Mouse (Mus musculus) CH12.LX (cell line): ENCODE results near the gene Acbd4. TPM values are rescaled to one million over a fixed set of nuclear protein-coding genes. Genes with fewer than 3 reads are reported as not detected.
A peak's percentile ranks its signal among the peaks of the same experiment; 100 is the strongest.

Source experiments
- DNase-seq: peaks from one replicate; pipeline ENCODE4 v3.0.0-alpha.2; 2013; ENCODE audit errors: extremely low read depth
- H3K27ac ChIP-seq: 2 replicates; pipeline ENCODE4 v1.5.1; 2012; ENCODE audit warnings: low read depth, mild to moderate bottlenecking, control low read depth, moderate library complexity; ENCODE audit not compliant: insufficient read depth
- H3K27me3 ChIP-seq: replicated peaks from 2 replicates; pipeline ENCODE3; 2012; ENCODE audit warnings: inconsistent platforms
- H3K36me3 ChIP-seq, 2 experiments: replicated peaks in 1 of 2; 2 replicates each; pipeline versions ENCODE3 to v1.6.1; 2012; ENCODE audit warnings: inconsistent platforms in 1 of 2, low read length in 1 of 2, mild to moderate bottlenecking in 1 of 2, mixed read lengths in 1 of 2, moderate library complexity in 1 of 2; ENCODE audit not compliant: control insufficient read depth in 1 of 2, insufficient read depth in 1 of 2
- H3K4me1 ChIP-seq, 2 experiments: 2 replicates each; pipeline ENCODE4 v1.6.1; 2012; ENCODE audit warnings: inconsistent platforms in 1 of 2, moderate library complexity in 1 of 2; ENCODE audit not compliant: insufficient read depth in 2 of 2, control insufficient read depth in 1 of 2
- H3K4me2 ChIP-seq: 2 replicates; pipeline ENCODE4 v1.6.1; 2012; ENCODE audit warnings: low read depth, mild to moderate bottlenecking, control low read depth; ENCODE audit not compliant: poor library complexity, insufficient read depth, severe bottlenecking
- H3K4me3 ChIP-seq, 3 experiments: fragments of 150-350 bp in 1 of 3; sonication (generic) in 1 of 3; replicated peaks in 1 of 3; 2 replicates each; pipeline versions ENCODE3 to v1.5.1; 2011 to 2012; ENCODE audit warnings: low read depth in 2 of 3, low read length in 2 of 3, mild to moderate bottlenecking in 2 of 3, moderate library complexity in 2 of 3, control low read depth in 1 of 3, improper control_type of control experiment in 1 of 3, inconsistent platforms in 1 of 3, mixed read lengths in 1 of 3; ENCODE audit not compliant: poor library complexity in 1 of 3
- H3K79me2 ChIP-seq: replicated peaks from 2 replicates; pipeline ENCODE4 v1.6.1; 2012; ENCODE audit warnings: mild to moderate bottlenecking, moderate library complexity; ENCODE audit not compliant: control insufficient read depth, poor library complexity, insufficient read depth, severe bottlenecking; ENCODE audit errors: extremely low read depth
- H3K9ac ChIP-seq: 2 replicates; pipeline ENCODE4 v1.6.1; 2012; ENCODE audit warnings: low read depth, mild to moderate bottlenecking, control low read depth, moderate library complexity; ENCODE audit not compliant: insufficient read depth
- H3K9me3 ChIP-seq: replicated peaks from 2 replicates; pipeline ENCODE3; 2012; ENCODE audit warnings: low read length, inconsistent platforms, mixed read lengths
- BHLHE40 ChIP-seq: IDR thresholded peaks from 2 replicates; pipeline ENCODE4 v1.6.1; 2011; ENCODE audit warnings: mild to moderate bottlenecking, low read depth, low read length, improper control_type of control experiment
- CHD1 ChIP-seq: IDR thresholded peaks from 2 replicates; pipeline ENCODE4 v1.6.1; 2012; ENCODE audit warnings: low read depth, low read length, improper control_type of control experiment, inconsistent platforms
- CHD2 ChIP-seq: IDR thresholded peaks from 2 replicates; pipeline ENCODE4 v1.6.1; 2011; ENCODE audit warnings: low read length, improper control_type of control experiment
- CTCF ChIP-seq, 2 experiments: IDR thresholded peaks in 1 of 2; conservative IDR thresholded peaks in 1 of 2; 2 replicates each; pipeline ENCODE4 v1.5.1; 2011 to 2012; ENCODE audit warnings: low read depth in 2 of 2, low read length in 2 of 2, improper control_type of control experiment in 1 of 2, inconsistent platforms in 1 of 2, mild to moderate bottlenecking in 1 of 2, moderate library complexity in 1 of 2
- E2F4 ChIP-seq: IDR thresholded peaks from 2 replicates; pipeline ENCODE4 v1.6.1; 2011; ENCODE audit warnings: low read depth, low read length, improper control_type of control experiment; ENCODE audit not compliant: insufficient replicate concordance
- ELF1 ChIP-seq: IDR thresholded peaks from 2 replicates; pipeline ENCODE4 v1.6.1; 2014; ENCODE audit warnings: low read depth, mild to moderate bottlenecking, inconsistent platforms, low read length, improper control_type of control experiment
- EP300 ChIP-seq: IDR thresholded peaks from 2 replicates; pipeline ENCODE4 v1.6.1; 2011; ENCODE audit warnings: low read length, improper control_type of control experiment
- ETS1 ChIP-seq: conservative IDR thresholded peaks from 2 replicates; pipeline ENCODE4 v1.6.1; 2012; ENCODE audit warnings: low read depth, mild to moderate bottlenecking, inconsistent platforms, low read length, improper control_type of control experiment, moderate library complexity
- GABPA ChIP-seq: IDR thresholded peaks from 2 replicates; pipeline ENCODE4 v1.6.1; 2012; ENCODE audit warnings: low read depth, low read length, improper control_type of control experiment, inconsistent platforms; ENCODE audit not compliant: insufficient replicate concordance
- HCFC1 ChIP-seq: IDR thresholded peaks from 2 replicates; pipeline ENCODE4 v1.6.1; 2012; ENCODE audit warnings: low read depth, mild to moderate bottlenecking, inconsistent platforms, low read length, improper control_type of control experiment
- IRF4 ChIP-seq: IDR thresholded peaks from 2 replicates; pipeline ENCODE4 v1.6.1; 2014; ENCODE audit warnings: low read depth, mild to moderate bottlenecking, inconsistent platforms, low read length, improper control_type of control experiment
- JUN ChIP-seq: IDR thresholded peaks from 2 replicates; pipeline ENCODE4 v1.6.1; 2011; ENCODE audit warnings: low read depth, mild to moderate bottlenecking, low read length, improper control_type of control experiment, moderate library complexity; ENCODE audit not compliant: insufficient read depth
- JUND ChIP-seq: conservative IDR thresholded peaks from 2 replicates; pipeline ENCODE4 v1.6.1; 2011; ENCODE audit warnings: low read depth, low read length, improper control_type of control experiment
- KAT2A ChIP-seq: IDR thresholded peaks from 2 replicates; pipeline ENCODE4 v1.6.1; 2012; ENCODE audit warnings: low read length, improper control_type of control experiment, inconsistent platforms; ENCODE audit not compliant: insufficient replicate concordance
- MAFK ChIP-seq: IDR thresholded peaks from 2 replicates; pipeline ENCODE4 v1.6.1; 2011; ENCODE audit warnings: low read length, improper control_type of control experiment; ENCODE audit not compliant: insufficient replicate concordance
- MAX ChIP-seq: IDR thresholded peaks from 2 replicates; pipeline ENCODE4 v1.6.1; 2011; ENCODE audit warnings: low read length, improper control_type of control experiment
- MAZ ChIP-seq: IDR thresholded peaks from 2 replicates; pipeline ENCODE4 v1.6.1; 2012; ENCODE audit warnings: low read depth, mild to moderate bottlenecking, inconsistent platforms, low read length, improper control_type of control experiment, moderate library complexity
- MEF2A ChIP-seq: IDR thresholded peaks from 2 replicates; pipeline ENCODE4 v1.6.1; 2014; ENCODE audit warnings: low read depth, mild to moderate bottlenecking, inconsistent platforms, low read length, improper control_type of control experiment, borderline replicate concordance
- MXI1 ChIP-seq: IDR thresholded peaks from 2 replicates; pipeline ENCODE4 v1.6.1; 2011; ENCODE audit warnings: mild to moderate bottlenecking, low read depth, low read length, improper control_type of control experiment
- MYC ChIP-seq: IDR thresholded peaks from 2 replicates; pipeline ENCODE4 v1.6.1; 2011; ENCODE audit warnings: low read depth, mild to moderate bottlenecking, improper control_type of control experiment, low read length
- NELFE ChIP-seq: IDR thresholded peaks from 2 replicates; pipeline ENCODE4 v1.6.1; 2011; ENCODE audit warnings: low read depth, low read length, improper control_type of control experiment
- NRF1 ChIP-seq: IDR thresholded peaks from 2 replicates; pipeline ENCODE4 v1.6.1; 2014; ENCODE audit warnings: low read depth, mild to moderate bottlenecking, inconsistent platforms, low read length, improper control_type of control experiment, moderate library complexity
- PAX5 ChIP-seq: IDR thresholded peaks from 2 replicates; pipeline ENCODE4 v1.6.1; 2012; ENCODE audit warnings: low read length, inconsistent platforms, mixed read lengths
- POLR2A ChIP-seq: IDR thresholded peaks from 2 replicates; pipeline ENCODE4 v1.6.1; 2011; ENCODE audit warnings: low read depth, mild to moderate bottlenecking, improper control_type of control experiment, low read length
- POLR2AphosphoS2 ChIP-seq: IDR thresholded peaks from 2 replicates; pipeline ENCODE4 v1.6.1; 2011; ENCODE audit warnings: low read depth, low read length, improper control_type of control experiment
- RAD21 ChIP-seq: IDR thresholded peaks from 2 replicates; pipeline ENCODE4 v1.6.1; 2011; ENCODE audit warnings: low read depth, mild to moderate bottlenecking, low read length, improper control_type of control experiment, moderate library complexity
- RCOR1 ChIP-seq: conservative IDR thresholded peaks from 2 replicates; pipeline ENCODE4 v1.6.1; 2012; ENCODE audit warnings: low read depth, mild to moderate bottlenecking, inconsistent platforms, low read length, improper control_type of control experiment
- SIN3A ChIP-seq: IDR thresholded peaks from 2 replicates; pipeline ENCODE4 v1.6.1; 2012; ENCODE audit warnings: low read length, improper control_type of control experiment, inconsistent platforms
- SMC3 ChIP-seq: IDR thresholded peaks from 2 replicates; pipeline ENCODE4 v1.6.1; 2011; ENCODE audit warnings: low read depth, low read length, improper control_type of control experiment
- TBP ChIP-seq: conservative IDR thresholded peaks from 2 replicates; pipeline ENCODE4 v1.6.1; 2011; ENCODE audit warnings: low read depth, low read length, improper control_type of control experiment
- TCF12 ChIP-seq: IDR thresholded peaks from 2 replicates; pipeline ENCODE4 v1.6.1; 2014; ENCODE audit warnings: low read depth, mild to moderate bottlenecking, inconsistent platforms, low read length, improper control_type of control experiment
- UBTF ChIP-seq: IDR thresholded peaks from 2 replicates; pipeline ENCODE4 v1.6.1; 2012; ENCODE audit warnings: low read depth, mild to moderate bottlenecking, inconsistent platforms, low read length, improper control_type of control experiment, moderate library complexity
- USF1 ChIP-seq: IDR thresholded peaks from 2 replicates; pipeline ENCODE4 v1.6.1; 2014; ENCODE audit warnings: low read depth, mild to moderate bottlenecking, inconsistent platforms, low read length, improper control_type of control experiment
- USF2 ChIP-seq: conservative IDR thresholded peaks from 2 replicates; pipeline ENCODE4 v1.6.1; 2011; ENCODE audit warnings: low read depth, low read length, improper control_type of control experiment
- ZC3H11A ChIP-seq: IDR thresholded peaks from 2 replicates; pipeline ENCODE4 v1.6.1; 2012; ENCODE audit warnings: low read depth, mild to moderate bottlenecking, inconsistent platforms, low read length, improper control_type of control experiment
- ZKSCAN1 ChIP-seq: IDR thresholded peaks from 2 replicates; pipeline ENCODE4 v1.6.1; 2012; ENCODE audit warnings: low read depth, inconsistent platforms, low read length, improper control_type of control experiment, borderline replicate concordance
- ZMIZ1 ChIP-seq: IDR thresholded peaks from 2 replicates; pipeline ENCODE4 v1.6.1; 2012; ENCODE audit warnings: low read depth, mild to moderate bottlenecking, inconsistent platforms, low read length, improper control_type of control experiment
- ZNF384 ChIP-seq: IDR thresholded peaks from 2 replicates; pipeline ENCODE4 v1.6.1; 2012; ENCODE audit warnings: low read depth, low read length, improper control_type of control experiment, inconsistent platforms
- dilution Hi-C: fragments of 300-500 bp; cut with MboI; formaldehyde crosslinking; loops from 2 replicates; pipeline ENCODE4 v1.14.3; 2020; ENCODE audit warnings: low sequenced_read_pairs; ENCODE audit not compliant: extremely low pct_unique_long_range_greater_than_20kb, extremely low pct_ligation_motif_present
- in situ Hi-C: fragments of 300-500 bp; cut with MboI; formaldehyde crosslinking; loops from 3 replicates; pipeline ENCODE4 v1.14.3; 2019; ENCODE audit warnings: low sequenced_read_pairs, low pct_ligation_motif_present, low pct_unique_long_range_greater_than_20kb, mixed read lengths
- polyA plus RNA-seq: library from polyadenylated mRNA; unstranded; fragments of >175 nt; gene quantifications from 2 replicates; pipeline ENCODE4 v1.2.1, GENCODE M21; 2012; ENCODE audit warnings: low read depth; ENCODE audit not compliant: insufficient read length
- total RNA-seq, 2 experiments: library from RNA; depleted of rRNA; stranded (reverse); fragments of 300-350 nt in 1 of 2; fragments of >200 nt in 1 of 2; gene quantifications; 2 replicates each; pipeline ENCODE4 v1.2.3; 2012 to 2014

The Acbd4 gene
- total and polyA plus RNA-seq, 3 experiments: 51.4 to 68.4 (median 62.6) TPM

DNA sequence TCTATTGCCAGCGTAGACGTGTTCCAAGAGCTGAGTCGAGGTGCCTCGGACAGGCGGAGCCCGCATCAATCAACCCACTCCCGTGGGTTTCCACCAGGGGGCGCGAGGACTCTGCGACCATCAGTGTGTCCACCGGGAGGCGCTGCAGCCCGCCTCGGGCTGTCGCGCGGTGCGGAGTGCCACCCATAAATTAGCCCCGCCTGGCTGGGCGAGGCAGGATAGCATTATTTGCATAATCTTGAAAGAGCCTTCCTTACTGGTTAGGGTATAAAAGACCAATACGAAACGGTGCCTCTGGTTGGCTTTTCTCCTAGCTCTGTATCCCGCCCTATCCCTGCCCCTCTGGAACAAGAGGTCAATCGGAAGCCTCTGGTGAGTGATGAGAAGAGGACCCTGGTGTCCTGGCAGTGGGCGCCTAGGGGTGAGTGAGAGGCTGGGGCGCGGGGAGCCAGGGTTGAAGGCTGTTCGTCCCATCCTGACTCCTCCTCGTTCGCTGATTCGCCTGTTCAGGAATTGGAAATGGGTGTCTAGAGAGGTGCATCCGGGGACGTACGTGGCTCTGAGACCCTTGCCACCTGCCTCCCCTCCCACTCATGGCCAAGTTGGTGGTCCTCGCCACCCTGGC lies 1.4 kb downstream of the Acbd4 start:
- Histone ChIP-seq H3K27ac (peak overlapping the region; percentile 29), H3K27me3 (peaks cover 6% of the 10 kb centered on the region), H3K79me2 (peaks cover 28% of the 10 kb centered on the region), H3K4me2 (peak overlapping the region; percentile 54)
- peak; percentile 98 for DNase-seq
- TF ChIP-seq IRF4 (peak; percentile 84), MAFK (no peak), MAZ (peak; percentile 98), RCOR1 (0 out of 2 replicates have a peak, but pooled peaks have one; percentile 71), ELF1 (peak; percentile 70), ZMIZ1 (peak; percentile 97), MAX (peak; percentile 60; the same call in 1 of the 2 replicates), POLR2A (peak; percentile 96), NRF1 (peak; percentile 59; the same call in 1 of the 2 replicates), HCFC1 (peak; percentile 73), UBTF (peak; percentile 95), JUND (peak; percentile 62), BHLHE40 (peak; percentile 58), E2F4 (peak; percentile 81; the same call in 1 of the 2 replicates), TBP (peak; percentile 86; the same call in 1 of the 2 replicates), USF2 (0 out of 2 replicates have a peak, but pooled peaks have one; percentile 13), ZC3H11A (peak; percentile 96), ETS1 (peak; percentile 62; the same call in 1 of the 2 replicates), CTCF (conservative IDR thresholded peaks at IDR 0.05 in 1 of 2, IDR thresholded peaks at IDR 0.05 in 1 of 2; ENCODE audit: low read depth in 2 of 2, low read length in 2 of 2) (peak; percentile 84 to 100), KAT2A (peak; percentile 79; the same call in 1 of the 2 replicates), MYC (peak; percentile 89; the same call in 1 of the 2 replicates), PAX5 (no peak), MXI1 (peak; percentile 78; the same call in 1 of the 2 replicates), TCF12 (peak; percentile 88), SIN3A (peak; percentile 87; the same call in 1 of the 2 replicates), ZKSCAN1 (no peak), USF1 (no peak), CHD2 (peak; percentile 90), SMC3 (peak; percentile 100), GABPA (peak; percentile 59; the same call in 1 of the 2 replicates), MEF2A (peak; percentile 91), ZNF384 (peak; percentile 89), RAD21 (no peak; the same call in none of the 2 replicates), POLR2AphosphoS2 (peak; percentile 84; the same call in 1 of the 2 replicates), NELFE (peak; percentile 99), EP300 (no peak; the same call in none of the 2 replicates), JUN (no peak), CHD1 (peak; percentile 95)
- TF ChIP-seq, all 38 proteins: peak for 31
- dilution Hi-C loops (no loop called here), in situ Hi-C loops (loop anchor here (5.0 kb wide), 2 partner anchors 54 to 224 kb away; no protein-coding TSS in a partner anchor)
- Histone ChIP-seq H3K36me3 (peaks cover 23 to 49% of the 10 kb centered on the region in 2 experiments), H3K4me1 (peaks cover 33 to 71% of the 10 kb centered on the region in 2 experiments), H3K4me3 (peak overlapping the region; percentile 61 to 91 (median 81)), H3K9me3 (no peaks in the 10 kb centered on the region), H3K9ac (peak overlapping the region; percentile 82)
